Mouse (Mus musculus) mouse trophoblast stem cell (cell line): Measurements from ENCODE around the gene Mcm8.

Experiments used
- in situ Hi-C, 2 experiments: fragments of 300-500 bp; cut with MseI, MboI; formaldehyde crosslinking; loops; 2 replicates in 1 of 2; 3 replicates in 1 of 2; pipeline ENCODE4 v1.15.1; 2025

Mcm8 gene

GRCm38 (mm10) chr2:132871663-132872062 is 55.7 kb downstream of the Mcm8 start:
- in situ Hi-C loops = no loop called here

GRCm38 (mm10) chr2:132873657-132874326 is 57.9 kb downstream of the Mcm8 start:
- in situ Hi-C loops = no loop called here

GRCm38 (mm10) chr2:132876991-132877390 is 61.0 kb downstream of the Mcm8 start:
- in situ Hi-C loops = no loop called here

- in situ Hi-C loops = no loop called here
Measured at GRCm38 (mm10) chr2:132879261-132880044, 63.5 kb downstream of the Mcm8 start.

- in situ Hi-C loops = no loop called here
Measured at GRCm38 (mm10) chr2:132880844-132881645, 65.1 kb downstream of the Mcm8 start, which contains the start of gene Lrrn4. Lrrn4 (minus strand) TSS chr2:132880891.

GRCm38 (mm10) chr2:132884303-132884967 is 68.5 kb downstream of the Mcm8 start:
- in situ Hi-C loops = no loop called here

- in situ Hi-C loops = no loop called here
Measured at GRCm38 (mm10) chr2:132885312-132885711, 69.4 kb downstream of the Mcm8 start.
